Mouse (Mus musculus) heart, adult 18-20 months (tissue): Measurements from ENCODE around the gene G530012D18Rik. TPM values are rescaled to one million over a fixed set of nuclear protein-coding genes. Genes with fewer than 3 reads are reported as not detected.
"Not testable (repeated sequence)": the region's sequence is repeated elsewhere in the genome, so short reads cannot be mapped to it uniquely, and the experiment has no call there.

Source experiments
- DNase-seq, 2 experiments: peaks; one replicate each; pipeline ENCODE4 v3.0.0; 2021 to 2022; ENCODE audit warnings: mixed read lengths in 1 of 2
- long read RNA-seq, 2 experiments: library from polyadenylated mRNA; stranded (forward); transcript quantifications; one replicate each; pipeline ENCODE4 v2.0.0; 2021
- total RNA-seq, 2 experiments: library from RNA; stranded (reverse); gene quantifications; 2 replicates each; pipeline ENCODE4 v1.2.3; 2021

Gene G530012D18Rik
- total RNA-seq: not detected
- long read RNA-seq, experiment 1: 0 reads
- long read RNA-seq, experiment 2: 0 reads

GRCm38 (mm10) chr1:85575376-85575775 is at the start of gene G530012D18Rik:
G530012D18Rik (plus strand) TSS chr1:85575676.
- not testable (repeated sequence) for DNase-seq

- DNase-seq: peak; percentile 15 to 25
Observed at GRCm38 (mm10) chr1:85526401-85526800, 49.1 kb upstream of the G530012D18Rik start.

- DNase-seq: not testable (repeated sequence)
Observed at GRCm38 (mm10) chr1:85528451-85529110, 46.9 kb upstream of the G530012D18Rik start.

- not testable (repeated sequence) for DNase-seq
Observed at GRCm38 (mm10) chr1:85543818-85544217, 31.7 kb upstream of the G530012D18Rik start.

- not testable (repeated sequence) for DNase-seq
Observed at GRCm38 (mm10) chr1:85546442-85546841, 29.0 kb upstream of the G530012D18Rik start.

- DNase-seq: peak; percentile 8 to 28
Observed at GRCm38 (mm10) chr1:85555261-85555660, 20.2 kb upstream of the G530012D18Rik start.

- not testable (repeated sequence) for DNase-seq
Observed at GRCm38 (mm10) chr1:85573554-85573953, 1.9 kb upstream of the G530012D18Rik start.

- DNase-seq: not testable (repeated sequence)
Observed at GRCm38 (mm10) chr1:85578372-85579010, 3.0 kb downstream of the G530012D18Rik start.

- not testable (repeated sequence) for DNase-seq
Observed at GRCm38 (mm10) chr1:85579199-85580147, 4.0 kb downstream of the G530012D18Rik start.

- DNase-seq: not testable (repeated sequence)
Observed at GRCm38 (mm10) chr1:85580148-85580534, 4.7 kb downstream of the G530012D18Rik start.

- DNase-seq: not testable (repeated sequence)
Observed at GRCm38 (mm10) chr1:85580578-85580977, 5.1 kb downstream of the G530012D18Rik start.

GRCm38 (mm10) chr1:85581518-85581917 is 6.0 kb downstream of the G530012D18Rik start:
- not testable (repeated sequence) for DNase-seq

- not testable (repeated sequence) for DNase-seq
Observed at GRCm38 (mm10) chr1:85588697-85589096, 13.2 kb downstream of the G530012D18Rik start.

GRCm38 (mm10) chr1:85592526-85592925 is 17.1 kb downstream of the G530012D18Rik start:
- DNase-seq: not testable (repeated sequence)

- DNase-seq: peak; percentile 33 to 58
Observed at GRCm38 (mm10) chr1:85598271-85599012, 23.0 kb downstream of the G530012D18Rik start, which contains the start of gene Sp110. Sp110 (minus strand) TSS chr1:85598817.

GRCm38 (mm10) chr1:85600078-85600477 is 24.6 kb downstream of the G530012D18Rik start, which contains the start of gene Sp140:
Sp140 (plus strand) TSS chr1:85600378.
- DNase-seq: not testable (repeated sequence)

GRCm38 (mm10) chr1:85600794-85601193 is 25.3 kb downstream of the G530012D18Rik start:
- peak; percentile 59 to 68 for DNase-seq

- DNase-seq: not testable (repeated sequence)
Observed at GRCm38 (mm10) chr1:85604341-85604740, 28.9 kb downstream of the G530012D18Rik start.

GRCm38 (mm10) chr1:85608361-85608760 is 32.9 kb downstream of the G530012D18Rik start:
- DNase-seq: not testable (repeated sequence)

GRCm38 (mm10) chr1:85610581-85610980 is 35.1 kb downstream of the G530012D18Rik start:
- DNase-seq: not testable (repeated sequence)

- not testable (repeated sequence) for DNase-seq
Observed at GRCm38 (mm10) chr1:85615096-85615495, 39.6 kb downstream of the G530012D18Rik start.
